Mouse (Mus musculus): ENCODE measurements at regions not wholly inside any gene's neighbourhood (a gene's known extent, or its start where the extent isn't known, plus 50 kb on each side); places are given as distances from the start of the nearest gene placed in this dataset.

DNA sequence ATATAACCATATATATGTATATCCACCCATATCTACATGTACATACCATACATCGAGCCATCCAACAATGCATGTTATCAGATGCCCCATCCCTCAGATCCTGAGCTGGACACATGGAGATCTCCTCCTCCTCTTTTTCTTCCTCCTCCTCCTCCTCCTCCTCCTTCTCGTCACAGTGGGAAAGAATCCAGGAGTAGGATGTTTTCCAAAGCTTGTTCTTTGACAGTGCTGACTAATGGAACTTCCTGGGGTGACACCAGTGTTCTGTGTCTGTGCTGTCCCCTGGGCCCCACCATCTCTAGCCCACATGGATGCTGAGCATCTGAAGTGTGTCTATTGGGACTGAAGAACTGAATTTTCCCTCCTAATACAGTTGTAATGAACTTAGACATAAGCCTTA, 60.0 kb upstream of the Thy1 start:
- no peak for TF ChIP-seq CTCF (IDR thresholded peaks at IDR 0.05)
- TF ChIP-seq EP300 (IDR thresholded peaks at IDR 0.05), result no peak

Measured in lung, postnatal 0 days (tissue).